Mouse (Mus musculus): ENCODE data around the gene Gm49630. TPM values are rescaled to one million over a fixed set of nuclear protein-coding genes. Genes with fewer than 3 reads are reported as not detected.
"Not testable (repeated sequence)": the region's sequence is repeated elsewhere in the genome, so short reads cannot be mapped to it uniquely, and the experiment has no call there.

The Gm49630 gene
- polyA plus RNA-seq, 1 experiment from 2014 or later: not detected

GRCm38 (mm10) chr17:7395671-7396070 is 23.9 kb upstream of the Gm49630 start:
- WGBS: 87% methylated on average over 6 of the region's 8 CpGs
- not testable (repeated sequence) for H3K9ac ChIP-seq (replicated peaks; ENCODE audit: low read length); H3K36me3 ChIP-seq (ENCODE audit: control insufficient read depth, insufficient read depth, low read length); DNase-seq; H3K4me1 ChIP-seq (ENCODE audit: control insufficient read depth, insufficient read depth, low read length); H3K27ac ChIP-seq (replicated peaks; ENCODE audit: low read depth, low read length); ATAC-seq (ENCODE audit: low FRiP score, low TSS enrichment); H3K4me2 ChIP-seq (ENCODE audit: low read length); H3K9me3 ChIP-seq (ENCODE audit: control insufficient read depth, low read length); H3K4me3 ChIP-seq (replicated peaks; ENCODE audit: low read depth, low read length); H3K27me3 ChIP-seq (ENCODE audit: control insufficient read depth, insufficient read depth, low read length)

- DNase-seq; H3K27me3 ChIP-seq (ENCODE audit: control insufficient read depth, insufficient read depth, low read length): not testable (repeated sequence)
- WGBS: 88% methylated on average over 7 of the region's 7 CpGs
Measured at GRCm38 (mm10) chr17:7395116-7395515, 23.3 kb upstream of the Gm49630 start.

GRCm38 (mm10) chr17:7389898-7390297 is 18.1 kb upstream of the Gm49630 start:
- H3K4me3 ChIP-seq (replicated peaks; ENCODE audit: low read depth, low read length); DNase-seq: not testable (repeated sequence)
- 73% methylated on average over 7 of the region's 7 CpGs for WGBS

More at GRCm38 (mm10) chr17:7395116-7395515, 23.3 kb upstream of the Gm49630 start:
- not testable (repeated sequence) for H3K9me3 ChIP-seq (ENCODE audit: control insufficient read depth, low read length); H3K4me1 ChIP-seq (ENCODE audit: control insufficient read depth, insufficient read depth, low read length); H3K36me3 ChIP-seq (ENCODE audit: control insufficient read depth, insufficient read depth, low read length); H3K27ac ChIP-seq (replicated peaks; ENCODE audit: low read depth, low read length); ATAC-seq (ENCODE audit: low FRiP score, low TSS enrichment); H3K4me3 ChIP-seq (replicated peaks; ENCODE audit: low read depth, low read length); H3K4me2 ChIP-seq (ENCODE audit: low read length); H3K9ac ChIP-seq (replicated peaks; ENCODE audit: low read length)

GRCm38 (mm10) chr17:7388958-7389356 is 17.2 kb upstream of the Gm49630 start:
- DNase-seq; H3K4me2 ChIP-seq (ENCODE audit: low read length); H3K4me1 ChIP-seq (ENCODE audit: control insufficient read depth, insufficient read depth, low read length); H3K4me3 ChIP-seq (replicated peaks; ENCODE audit: low read depth, low read length); H3K36me3 ChIP-seq (ENCODE audit: control insufficient read depth, insufficient read depth, low read length); H3K9ac ChIP-seq (replicated peaks; ENCODE audit: low read length); H3K27ac ChIP-seq (replicated peaks; ENCODE audit: low read depth, low read length); H3K9me3 ChIP-seq (ENCODE audit: control insufficient read depth, low read length); H3K27me3 ChIP-seq (ENCODE audit: control insufficient read depth, insufficient read depth, low read length): not testable (repeated sequence)
- ATAC-seq (ENCODE audit: low FRiP score, low TSS enrichment): 0 out of 2 replicates have a peak, but pooled peaks have one; percentile 5
- 86% methylated on average over 6 of the region's 8 CpGs for WGBS

More at GRCm38 (mm10) chr17:7389898-7390297, 18.1 kb upstream of the Gm49630 start:
- H3K27ac ChIP-seq (replicated peaks; ENCODE audit: low read depth, low read length); ATAC-seq (ENCODE audit: low FRiP score, low TSS enrichment); H3K27me3 ChIP-seq (ENCODE audit: control insufficient read depth, insufficient read depth, low read length); H3K9ac ChIP-seq (replicated peaks; ENCODE audit: low read length); H3K9me3 ChIP-seq (ENCODE audit: control insufficient read depth, low read length); H3K4me2 ChIP-seq (ENCODE audit: low read length); H3K36me3 ChIP-seq (ENCODE audit: control insufficient read depth, insufficient read depth, low read length); H3K4me1 ChIP-seq (ENCODE audit: control insufficient read depth, insufficient read depth, low read length): not testable (repeated sequence)

GRCm38 (mm10) chr17:7388341-7388957 is 16.7 kb upstream of the Gm49630 start:
- ATAC-seq (ENCODE audit: low FRiP score, low TSS enrichment): peak; percentile 49; the same call in 1 of the 2 replicates
- H3K9me3 ChIP-seq (ENCODE audit: control insufficient read depth, low read length); H3K9ac ChIP-seq (replicated peaks; ENCODE audit: low read length); DNase-seq; H3K4me3 ChIP-seq (replicated peaks; ENCODE audit: low read depth, low read length); H3K27ac ChIP-seq (replicated peaks; ENCODE audit: low read depth, low read length); H3K36me3 ChIP-seq (ENCODE audit: control insufficient read depth, insufficient read depth, low read length); H3K4me1 ChIP-seq (ENCODE audit: control insufficient read depth, insufficient read depth, low read length); H3K4me2 ChIP-seq (ENCODE audit: low read length); H3K27me3 ChIP-seq (ENCODE audit: control insufficient read depth, insufficient read depth, low read length): not testable (repeated sequence)
- WGBS: no CpG with 5 or more reads among the region's 2 CpGs

- H3K9ac ChIP-seq (replicated peaks; ENCODE audit: low read length); H3K27ac ChIP-seq (replicated peaks; ENCODE audit: low read depth, low read length); H3K36me3 ChIP-seq (ENCODE audit: control insufficient read depth, insufficient read depth, low read length); H3K4me2 ChIP-seq (ENCODE audit: low read length); H3K4me3 ChIP-seq (replicated peaks; ENCODE audit: low read depth, low read length); H3K27me3 ChIP-seq (ENCODE audit: control insufficient read depth, insufficient read depth, low read length); ATAC-seq (ENCODE audit: low FRiP score, low TSS enrichment); H3K9me3 ChIP-seq (ENCODE audit: control insufficient read depth, low read length); H3K4me1 ChIP-seq (ENCODE audit: control insufficient read depth, insufficient read depth, low read length): not testable (repeated sequence)
- 70% methylated on average over 8 of the region's 8 CpGs for WGBS
- peak; percentile 34 for DNase-seq
Measured at GRCm38 (mm10) chr17:7386016-7386415, 14.2 kb upstream of the Gm49630 start.

GRCm38 (mm10) chr17:7385364-7385763 is 13.6 kb upstream of the Gm49630 start, which contains the start of gene Unc93a2:
Gene Unc93a2, minus strand, starts transcription at chr17:7385464.
- not testable (repeated sequence) for H3K9me3 ChIP-seq (ENCODE audit: control insufficient read depth, low read length); H3K4me2 ChIP-seq (ENCODE audit: low read length); H3K36me3 ChIP-seq (ENCODE audit: control insufficient read depth, insufficient read depth, low read length); H3K27ac ChIP-seq (replicated peaks; ENCODE audit: low read depth, low read length); H3K4me3 ChIP-seq (replicated peaks; ENCODE audit: low read depth, low read length); H3K27me3 ChIP-seq (ENCODE audit: control insufficient read depth, insufficient read depth, low read length); ATAC-seq (ENCODE audit: low FRiP score, low TSS enrichment); H3K9ac ChIP-seq (replicated peaks; ENCODE audit: low read length); H3K4me1 ChIP-seq (ENCODE audit: control insufficient read depth, insufficient read depth, low read length); DNase-seq
- WGBS: 83% methylated on average over 3 of the region's 3 CpGs

GRCm38 (mm10) chr17:7383167-7384143 is 11.7 kb upstream of the Gm49630 start:
- WGBS: 80% methylated on average over 10 of the region's 13 CpGs
- not testable (repeated sequence) for H3K9me3 ChIP-seq (ENCODE audit: control insufficient read depth, low read length); H3K4me2 ChIP-seq (ENCODE audit: low read length); DNase-seq; H3K27ac ChIP-seq (replicated peaks; ENCODE audit: low read depth, low read length); ATAC-seq (ENCODE audit: low FRiP score, low TSS enrichment); H3K9ac ChIP-seq (replicated peaks; ENCODE audit: low read length); H3K4me1 ChIP-seq (ENCODE audit: control insufficient read depth, insufficient read depth, low read length); H3K36me3 ChIP-seq (ENCODE audit: control insufficient read depth, insufficient read depth, low read length); H3K4me3 ChIP-seq (replicated peaks; ENCODE audit: low read depth, low read length); H3K27me3 ChIP-seq (ENCODE audit: control insufficient read depth, insufficient read depth, low read length)
